Mouse (Mus musculus): ENCODE measurements around the gene BC037034. TPM values are rescaled to one million over a fixed set of nuclear protein-coding genes. Genes with fewer than 3 reads are reported as not detected.
A peak's percentile ranks its signal among the peaks of the same experiment; 100 is the strongest.
"Not testable (repeated sequence)": the region's sequence is repeated elsewhere in the genome, so short reads cannot be mapped to it uniquely, and the experiment has no call there.

BC037034 gene
- total and polyA plus RNA-seq, 2 experiments from 2014 or later = 13.5 to 89.3 TPM

DNA sequence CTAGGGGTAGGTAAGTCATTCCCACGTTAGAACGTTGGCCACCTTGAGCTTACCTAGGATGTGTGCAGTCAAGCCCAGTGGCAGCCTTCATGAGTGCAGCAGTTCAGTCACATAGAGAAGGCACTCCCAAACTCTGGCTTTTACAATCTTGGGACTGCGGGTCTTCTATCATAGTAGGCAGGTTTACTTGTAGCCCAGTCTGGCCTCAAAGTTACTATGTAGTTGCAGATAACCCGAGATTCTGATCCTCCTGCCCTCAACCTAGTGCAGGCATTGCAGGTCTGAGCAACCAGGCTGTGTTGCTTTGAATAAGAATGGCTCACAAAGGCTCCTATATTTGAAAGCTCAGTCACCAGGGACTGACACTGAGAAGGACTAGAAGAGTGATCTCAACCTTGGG lies 37.3 kb downstream of the BC037034 start:
- no peak overlapping the region for H3K4me2 ChIP-seq (ENCODE audit: low read depth, low read length)
- H3K27me3 ChIP-seq (ENCODE audit: insufficient read depth, low read length) = no peaks in the 10 kb centered on the region
- no peak overlapping the region for H3K4me3 ChIP-seq (ENCODE audit: low read length)
- H3K36me3 ChIP-seq (ENCODE audit: insufficient read depth, low read length) = no peaks in the 10 kb centered on the region
- TF ChIP-seq CTCF (IDR thresholded peaks at IDR 0.05; ENCODE audit: low read depth) = no peak
- 74% methylated on average over 4 of the region's 4 CpGs for WGBS
- H3K27ac ChIP-seq = no peak overlapping the region
- no peaks in the 10 kb centered on the region for H3K4me1 ChIP-seq (ENCODE audit: insufficient read depth, low read length)
- H3K9me3 ChIP-seq (ENCODE audit: low read length) = no peaks in the 10 kb centered on the region
- H3K9ac ChIP-seq (replicated peaks; ENCODE audit: low read length) = no peak overlapping the region
- DNase-seq (ENCODE audit: low spot score) (no peak), ATAC-seq (no peak)

DNA sequence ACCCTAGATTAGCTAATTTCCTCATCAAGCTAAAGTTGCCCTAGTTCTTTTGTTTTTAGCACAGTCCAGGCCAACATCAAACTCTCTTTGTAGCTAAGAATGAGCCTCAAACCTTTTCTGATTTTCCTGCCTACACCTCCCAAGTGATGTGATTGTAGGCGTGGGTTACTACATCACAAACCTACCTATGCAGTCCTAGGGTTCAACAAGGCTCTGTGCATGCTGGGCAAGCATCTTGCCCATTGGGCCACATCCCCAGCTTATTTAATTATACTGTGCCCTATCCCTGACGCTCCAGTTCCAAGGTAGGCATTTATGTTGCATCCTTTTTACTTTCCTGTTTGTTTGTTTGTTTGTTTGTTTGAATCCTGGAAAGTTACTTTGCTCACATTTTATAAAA lies 38.1 kb downstream of the BC037034 start, which contains the start of gene Nxpe5:
Gene Nxpe5 (plus strand): TSS at position 199 of the 400 bp plus-strand sequence.
- ATAC-seq = no peak
- Histone ChIP-seq H3K27ac (no peak within 1 kb of the TSS), H3K4me1 (ENCODE audit: insufficient read depth, low read length) (no peaks in the 10 kb centered on the region), H3K4me2 (ENCODE audit: low read depth, low read length) (no peak within 1 kb of the TSS), H3K4me3 (ENCODE audit: low read length) (no peak within 1 kb of the TSS), H3K9ac (replicated peaks; ENCODE audit: low read length) (no peak within 1 kb of the TSS), H3K9me3 (ENCODE audit: low read length) (no peaks in the 10 kb centered on the region), H3K36me3 (ENCODE audit: insufficient read depth, low read length) (no peaks in the 10 kb centered on the region), H3K27me3 (ENCODE audit: insufficient read depth, low read length) (no peaks in the 10 kb centered on the region)
- TF ChIP-seq CTCF (IDR thresholded peaks at IDR 0.05; ENCODE audit: low read depth) = no peak
- no peak for DNase-seq (ENCODE audit: low spot score)
- 59% methylated on average over 2 of the region's 2 CpGs for WGBS

DNA sequence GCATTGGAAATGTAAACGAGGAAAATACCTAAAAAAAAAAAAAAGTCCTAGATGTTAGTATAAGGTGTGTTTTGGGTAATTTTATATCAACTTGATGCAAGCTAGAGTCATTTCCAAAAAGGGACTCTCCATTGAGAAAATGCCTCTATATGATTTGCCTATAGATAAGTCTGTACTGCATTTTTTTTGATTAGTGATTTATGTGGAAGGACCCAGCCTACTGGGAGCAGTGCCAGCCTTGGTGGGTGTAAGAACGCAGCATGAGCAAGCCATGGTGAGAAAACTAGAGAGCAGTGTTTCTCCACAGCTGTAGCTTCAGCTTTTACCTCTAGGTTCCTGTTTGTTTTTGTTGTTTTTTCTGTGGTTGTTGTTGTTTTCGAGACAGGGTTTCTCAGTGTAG lies 40.5 kb downstream of the BC037034 start:
- H3K27ac ChIP-seq = no peak overlapping the region
- no peak for ATAC-seq
- no peaks in the 10 kb centered on the region for H3K4me1 ChIP-seq (ENCODE audit: insufficient read depth, low read length)
- TF ChIP-seq CTCF (IDR thresholded peaks at IDR 0.05; ENCODE audit: low read depth) = no peak
- WGBS = 60% methylated on average over 3 of the region's 3 CpGs
- H3K4me2 ChIP-seq (ENCODE audit: low read depth, low read length) = no peak overlapping the region
- no peaks in the 10 kb centered on the region for H3K27me3 ChIP-seq (ENCODE audit: insufficient read depth, low read length)
- H3K36me3 ChIP-seq (ENCODE audit: insufficient read depth, low read length) = no peaks in the 10 kb centered on the region
- no peak for DNase-seq (ENCODE audit: low spot score)
- H3K9me3 ChIP-seq (ENCODE audit: low read length) = no peaks in the 10 kb centered on the region
- no peak overlapping the region for H3K9ac ChIP-seq (replicated peaks; ENCODE audit: low read length)
- no peak overlapping the region for H3K4me3 ChIP-seq (ENCODE audit: low read length)

DNA sequence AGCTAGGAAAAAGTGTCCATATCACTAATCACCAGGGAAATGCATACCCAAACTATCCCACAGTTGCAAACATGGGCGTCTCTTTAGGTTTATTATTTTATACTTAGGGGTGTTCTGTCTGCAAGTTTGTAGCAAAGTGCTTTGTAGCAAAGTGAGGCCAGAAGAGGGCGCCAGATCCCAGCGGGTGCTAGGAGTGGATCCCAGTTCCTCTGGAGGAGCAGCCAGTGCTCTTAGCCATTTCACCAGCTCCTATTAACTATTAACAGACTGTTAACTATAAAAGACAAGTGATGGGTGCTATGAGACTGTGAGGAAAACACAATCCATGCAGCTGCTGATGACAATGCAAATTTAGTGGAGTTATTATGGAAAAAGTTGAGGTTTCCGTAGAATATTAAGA lies 41.7 kb downstream of the BC037034 start:
- TF ChIP-seq CTCF (IDR thresholded peaks at IDR 0.05; ENCODE audit: low read depth) = peak; percentile 85
- H3K27me3 ChIP-seq (ENCODE audit: insufficient read depth, low read length) = no peaks in the 10 kb centered on the region
- no peak overlapping the region for H3K27ac ChIP-seq
- no peaks in the 10 kb centered on the region for H3K36me3 ChIP-seq (ENCODE audit: insufficient read depth, low read length)
- no peak overlapping the region for H3K9ac ChIP-seq (replicated peaks; ENCODE audit: low read length)
- H3K4me2 ChIP-seq (ENCODE audit: low read depth, low read length) = no peak overlapping the region
- no peak for ATAC-seq
- H3K4me3 ChIP-seq (ENCODE audit: low read length) = no peak overlapping the region
- peak; percentile 78 for DNase-seq (ENCODE audit: low spot score)
- no peaks in the 10 kb centered on the region for H3K4me1 ChIP-seq (ENCODE audit: insufficient read depth, low read length)
- WGBS = 25% methylated on average over 4 of the region's 4 CpGs
- H3K9me3 ChIP-seq (ENCODE audit: low read length) = no peaks in the 10 kb centered on the region

DNA sequence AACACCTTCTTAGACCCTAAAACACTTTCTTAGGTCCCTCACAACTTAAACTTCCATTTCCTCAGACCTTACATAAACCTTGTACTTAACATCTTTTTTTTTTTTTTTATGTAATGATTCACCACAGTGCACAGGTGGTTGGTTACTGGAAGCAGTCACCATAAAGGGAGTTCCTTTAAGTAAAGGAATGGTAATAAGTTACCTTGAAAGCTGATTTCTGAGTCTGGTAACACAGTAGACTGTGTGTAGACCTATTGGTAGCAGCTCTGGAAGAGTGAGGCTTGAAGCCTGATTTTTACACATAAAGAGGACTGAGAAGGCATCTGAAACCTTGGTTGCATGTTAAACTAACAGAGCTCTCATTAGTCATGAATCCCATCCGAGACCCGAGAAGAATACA lies 44.0 kb downstream of the BC037034 start:
- H3K9me3 ChIP-seq (ENCODE audit: low read length) = no peaks in the 10 kb centered on the region
- no peaks in the 10 kb centered on the region for H3K27me3 ChIP-seq (ENCODE audit: insufficient read depth, low read length)
- WGBS = 77% methylated on average over 2 of the region's 2 CpGs
- no peak overlapping the region for H3K9ac ChIP-seq (replicated peaks; ENCODE audit: low read length)
- no peak overlapping the region for H3K4me3 ChIP-seq (ENCODE audit: low read length)
- H3K4me2 ChIP-seq (ENCODE audit: low read depth, low read length) = no peak overlapping the region
- no peak for TF ChIP-seq CTCF (IDR thresholded peaks at IDR 0.05; ENCODE audit: low read depth)
- H3K36me3 ChIP-seq (ENCODE audit: insufficient read depth, low read length) = no peaks in the 10 kb centered on the region
- H3K27ac ChIP-seq = no peak overlapping the region
- H3K4me1 ChIP-seq (ENCODE audit: insufficient read depth, low read length) = no peaks in the 10 kb centered on the region
- ATAC-seq (no peak), DNase-seq (ENCODE audit: low spot score) (no peak)

DNA sequence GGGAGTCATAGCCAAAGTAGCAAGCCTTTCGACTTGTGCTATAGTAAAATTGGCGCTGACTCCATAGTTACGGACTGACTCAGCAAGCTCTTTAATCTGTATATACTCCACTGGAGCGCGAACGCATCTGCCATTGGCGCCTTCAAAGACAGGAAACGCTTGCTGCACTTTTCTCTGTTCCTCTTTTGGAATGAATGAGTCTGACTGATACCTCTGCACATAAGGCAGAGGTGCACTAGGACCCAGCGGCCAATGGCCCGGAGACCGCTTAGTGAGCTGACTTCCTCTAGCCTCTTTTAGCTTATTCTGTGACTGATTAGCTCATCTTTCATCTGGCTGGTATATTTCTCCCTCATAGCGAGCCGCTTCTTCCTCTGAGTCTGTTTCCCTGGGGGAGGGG lies 47.2 kb downstream of the BC037034 start:
- H3K36me3 ChIP-seq (ENCODE audit: insufficient read depth, low read length); DNase-seq (ENCODE audit: low spot score); H3K4me3 ChIP-seq (ENCODE audit: low read length); H3K27ac ChIP-seq; H3K27me3 ChIP-seq (ENCODE audit: insufficient read depth, low read length); H3K9me3 ChIP-seq (ENCODE audit: low read length); H3K9ac ChIP-seq (replicated peaks; ENCODE audit: low read length); H3K4me1 ChIP-seq (ENCODE audit: insufficient read depth, low read length); H3K4me2 ChIP-seq (ENCODE audit: low read depth, low read length); ATAC-seq: not testable (repeated sequence)
- WGBS = 96% methylated on average over 13 of the region's 13 CpGs

Other genes starting within 250 kb of the BC037034 start
- not detected in 2 replicates for gene Smok3a, start 242.8 kb downstream of the BC037034 start, total RNA-seq (2014; rRNA removed)
- gene Smok3a, start 242.8 kb downstream of the BC037034 start, polyA plus RNA-seq (2015; fragmentation: Nextera tagmentation; extraction: Ambion mirVana) = not detected in 2 replicates
- not detected in 2 replicates for gene Smok3b, start 242.6 kb downstream of the BC037034 start, total RNA-seq (2014; rRNA removed)
- not detected in 2 replicates for gene Smok3b, start 242.6 kb downstream of the BC037034 start, polyA plus RNA-seq (2015; fragmentation: Nextera tagmentation; extraction: Ambion mirVana)
- not detected in 2 replicates for gene Smok3c, start 210.8 kb downstream of the BC037034 start, total RNA-seq (2014; rRNA removed)
- gene Smok3c, start 210.8 kb downstream of the BC037034 start, polyA plus RNA-seq (2015; fragmentation: Nextera tagmentation; extraction: Ambion mirVana) = not detected in 2 replicates
- gene Zkscan1, start 178.9 kb downstream of the BC037034 start, total RNA-seq (2014; rRNA removed) = 36.8 and 37.8 TPM in 2 replicates
- gene Zkscan1, start 178.9 kb downstream of the BC037034 start, polyA plus RNA-seq (2015; fragmentation: Nextera tagmentation; extraction: Ambion mirVana) = 11.7 and 12.0 TPM in 2 replicates
- gene Zscan21, start 147.1 kb downstream of the BC037034 start, total RNA-seq (2014; rRNA removed) = 14.7 and 15.4 TPM in 2 replicates
- 50.3 and 52.1 TPM in 2 replicates for gene Zscan21, start 147.1 kb downstream of the BC037034 start, polyA plus RNA-seq (2015; fragmentation: Nextera tagmentation; extraction: Ambion mirVana)
- 11.6 and 43.2 TPM in 2 replicates for gene Zfp113, start 108.3 kb downstream of the BC037034 start, total RNA-seq (2014; rRNA removed)
- gene Zfp113, start 108.3 kb downstream of the BC037034 start, polyA plus RNA-seq (2015; fragmentation: Nextera tagmentation; extraction: Ambion mirVana) = 7.9 and 11.3 TPM in 2 replicates
- 42.9 and 57.8 TPM in 2 replicates for gene Cops6, start 103.0 kb downstream of the BC037034 start, total RNA-seq (2014; rRNA removed)
- 294 and 302 TPM in 2 replicates for gene Cops6, start 103.0 kb downstream of the BC037034 start, polyA plus RNA-seq (2015; fragmentation: Nextera tagmentation; extraction: Ambion mirVana)
- 30.3 and 46.9 TPM in 2 replicates for gene Ap4m1, start 92.0 kb downstream of the BC037034 start, total RNA-seq (2014; rRNA removed)
- gene Ap4m1, start 92.0 kb downstream of the BC037034 start, polyA plus RNA-seq (2015; fragmentation: Nextera tagmentation; extraction: Ambion mirVana) = 14.5 and 16.5 TPM in 2 replicates
- 41.6 and 43.0 TPM in 2 replicates for gene Mcm7, start 91.6 kb downstream of the BC037034 start, total RNA-seq (2014; rRNA removed)
- 58.8 and 63.3 TPM in 2 replicates for gene Mcm7, start 91.6 kb downstream of the BC037034 start, polyA plus RNA-seq (2015; fragmentation: Nextera tagmentation; extraction: Ambion mirVana)
- gene Taf6, start 76.6 kb downstream of the BC037034 start, total RNA-seq (2014; rRNA removed) = 67.2 and 70.2 TPM in 2 replicates
- 48.2 and 49.9 TPM in 2 replicates for gene Taf6, start 76.6 kb downstream of the BC037034 start, polyA plus RNA-seq (2015; fragmentation: Nextera tagmentation; extraction: Ambion mirVana)
- gene Cnpy4, start 76.5 kb downstream of the BC037034 start, total RNA-seq (2014; rRNA removed) = 11.0 and 11.1 TPM in 2 replicates
- gene Cnpy4, start 76.5 kb downstream of the BC037034 start, polyA plus RNA-seq (2015; fragmentation: Nextera tagmentation; extraction: Ambion mirVana) = 20.8 and 23.4 TPM in 2 replicates
- gene Mblac1, start 69.7 kb downstream of the BC037034 start, total RNA-seq (2014; rRNA removed) = 9.5 and 16.5 TPM in 2 replicates
- gene Mblac1, start 69.7 kb downstream of the BC037034 start, polyA plus RNA-seq (2015; fragmentation: Nextera tagmentation; extraction: Ambion mirVana) = 9.3 and 10.6 TPM in 2 replicates
- 0.37 TPM in 1 of 2 replicates, not detected in the other for gene Nxpe5, start 38.1 kb downstream of the BC037034 start, total RNA-seq (2014; rRNA removed)
- gene Nxpe5, start 38.1 kb downstream of the BC037034 start, polyA plus RNA-seq (2015; fragmentation: Nextera tagmentation; extraction: Ambion mirVana) = 0.06 TPM in 1 of 2 replicates, not detected in the other
- gene Lamtor4, start 8.6 kb downstream of the BC037034 start, total RNA-seq (2014; rRNA removed) = 65.7 and 80.3 TPM in 2 replicates
- gene Lamtor4, start 8.6 kb downstream of the BC037034 start, polyA plus RNA-seq (2015; fragmentation: Nextera tagmentation; extraction: Ambion mirVana) = 107 and 110 TPM in 2 replicates
- gene Gal3st4, start 8.8 kb upstream of the BC037034 start, total RNA-seq (2014; rRNA removed) = 0.97 and 1.5 TPM in 2 replicates
- 2.1 and 2.5 TPM in 2 replicates for gene Gal3st4, start 8.8 kb upstream of the BC037034 start, polyA plus RNA-seq (2015; fragmentation: Nextera tagmentation; extraction: Ambion mirVana)
- gene Gm43720, start 15.9 kb upstream of the BC037034 start, total RNA-seq (2014; rRNA removed) = not detected in 2 replicates
- 0.08 and 0.13 TPM in 2 replicates for gene Gm43720, start 15.9 kb upstream of the BC037034 start, polyA plus RNA-seq (2015; fragmentation: Nextera tagmentation; extraction: Ambion mirVana)
- 102 and 104 TPM in 2 replicates for gene Gpc2, start 16.0 kb upstream of the BC037034 start, total RNA-seq (2014; rRNA removed)
- gene Gpc2, start 16.0 kb upstream of the BC037034 start, polyA plus RNA-seq (2015; fragmentation: Nextera tagmentation; extraction: Ambion mirVana) = 35.0 and 35.9 TPM in 2 replicates
- 8.7 and 9.8 TPM in 2 replicates for gene Stag3, start 16.2 kb upstream of the BC037034 start, total RNA-seq (2014; rRNA removed)
- gene Stag3, start 16.2 kb upstream of the BC037034 start, polyA plus RNA-seq (2015; fragmentation: Nextera tagmentation; extraction: Ambion mirVana) = 7.3 and 7.8 TPM in 2 replicates
- gene Pvrig, start 77.9 kb upstream of the BC037034 start, total RNA-seq (2014; rRNA removed) = not detected in 2 replicates
- gene Pvrig, start 77.9 kb upstream of the BC037034 start, polyA plus RNA-seq (2015; fragmentation: Nextera tagmentation; extraction: Ambion mirVana) = not detected in 2 replicates
- gene Zfp157, start 177.4 kb upstream of the BC037034 start, total RNA-seq (2014; rRNA removed) = 29.8 and 31.7 TPM in 2 replicates
- gene Zfp157, start 177.4 kb upstream of the BC037034 start, polyA plus RNA-seq (2015; fragmentation: Nextera tagmentation; extraction: Ambion mirVana) = 40.3 and 43.7 TPM in 2 replicates